Mouse (Mus musculus): ENCODE measurements around the gene Fam76a.

Gene Fam76a

GRCm38 (mm10) chr4:132884064-132884843 is 38.1 kb downstream of the Fam76a start, which contains the start of gene Stx12:
TSS of gene Stx12 (minus strand) at chr4:132884509.
- peak; percentile 88 for DNase-seq

GRCm38 (mm10) chr4:132883561-132884063 is 38.7 kb downstream of the Fam76a start:
- no peak for DNase-seq

- no peak for DNase-seq
These were observed 47.8 kb downstream of the Fam76a start for GRCm38 (mm10) chr4:132874363-132875097.

DNA sequence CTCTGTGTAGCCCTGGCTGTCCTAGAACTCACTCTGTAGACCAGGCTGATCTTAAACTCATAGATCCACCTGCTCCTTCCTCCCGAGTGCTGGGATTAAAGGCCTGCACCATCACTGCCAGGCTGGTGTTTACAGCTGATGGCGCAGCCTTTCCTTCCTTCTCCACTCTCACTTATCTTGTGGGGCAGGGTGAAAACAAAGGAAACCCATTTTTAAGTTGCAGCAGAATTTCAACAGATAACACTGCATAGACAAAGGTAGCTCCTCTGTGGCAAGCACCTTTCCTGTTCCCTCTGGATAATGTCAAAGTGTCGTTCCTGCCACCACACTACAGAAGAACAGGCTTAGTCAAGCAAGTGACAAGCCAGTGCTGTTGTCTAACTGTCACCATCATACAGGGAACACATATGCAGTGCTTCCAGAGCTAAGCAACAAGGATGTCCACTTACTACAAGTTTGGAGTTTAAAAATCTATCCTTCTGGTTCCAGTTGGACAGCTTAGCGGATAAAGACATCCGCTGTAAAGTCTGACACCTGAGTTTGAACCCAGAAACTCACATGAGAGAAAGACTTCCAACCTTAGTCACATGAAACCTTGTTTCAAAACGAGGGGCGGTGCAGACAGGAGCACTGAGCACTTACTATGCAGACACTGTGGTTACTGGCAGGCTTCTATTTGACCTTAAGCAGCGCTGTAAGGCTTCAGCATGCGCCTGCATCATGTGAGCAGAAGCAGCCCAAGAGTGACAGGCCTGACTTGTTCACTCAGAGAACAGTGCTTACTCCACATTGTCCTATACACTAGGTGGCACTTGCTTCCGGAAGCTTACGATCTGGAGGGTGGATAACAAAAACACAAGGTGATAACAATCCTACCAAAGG is 48.6 kb downstream of the Fam76a start:
- no peak for DNase-seq

DNA sequence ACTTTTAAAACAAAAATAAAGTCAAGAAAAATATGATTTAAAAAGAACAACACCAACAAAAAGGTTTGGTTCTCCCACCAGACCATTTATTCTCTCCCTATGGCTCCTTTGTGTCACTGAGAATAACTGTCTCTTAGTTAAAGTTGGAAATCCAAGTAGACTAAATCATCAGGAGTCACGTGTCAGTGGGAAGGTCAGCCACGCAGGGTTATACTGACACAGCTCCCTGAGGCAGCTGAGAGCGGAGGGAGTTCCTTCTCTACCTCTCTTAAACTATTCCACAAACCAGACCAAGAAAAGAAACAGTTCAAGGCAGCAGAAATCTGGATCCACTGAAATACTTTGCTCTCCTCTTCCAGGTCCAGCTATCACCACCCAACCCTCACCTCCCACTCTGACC is 51.2 kb downstream of the Fam76a start:
- no peak for DNase-seq

- no peak for DNase-seq
These were observed 57.5 kb downstream of the Fam76a start for GRCm38 (mm10) chr4:132864856-132865255.

- DNase-seq, result no peak
These were observed 59.3 kb downstream of the Fam76a start for GRCm38 (mm10) chr4:132863012-132863411.

GRCm38 (mm10) chr4:132860880-132861279 is 61.5 kb downstream of the Fam76a start:
- no peak for DNase-seq

Measured in cerebellum, adult 11-12 months (tissue).